Comparison of ENCODE assay signal across 24 mouse cellular contexts in the genomic region with DNA sequence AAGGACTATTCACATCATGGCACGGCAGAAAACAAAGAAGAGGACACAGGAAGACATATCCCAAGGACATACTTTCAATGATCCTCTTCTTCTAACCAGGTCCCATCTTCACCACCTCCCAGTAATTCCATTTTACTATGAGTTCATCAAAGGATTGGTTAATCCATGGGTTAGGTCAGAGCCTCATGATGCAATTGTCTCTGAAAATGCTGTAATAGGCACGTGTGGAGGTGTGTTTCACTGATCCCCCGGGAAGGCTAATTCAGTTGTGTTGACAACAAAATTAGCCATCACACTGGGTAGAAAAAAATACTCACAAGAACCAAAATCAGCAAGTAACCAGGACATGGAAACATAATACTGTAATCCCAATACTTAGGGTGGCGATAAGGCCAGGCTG. TPM values are rescaled to one million over a fixed set of nuclear protein-coding genes. Genes with fewer than 3 reads are reported as not detected.
DNase-seq lines count a peak whose midpoint lies in the region; ATAC-seq and TF ChIP-seq lines count a peak whose summit lies in the region.
"Had no signal": no experiment of that assay in that cellular context is flagged by ENCODE, and none has a peak within 500 bp of the region (broad histone marks: within the 10 kb centered on the region; RNA-seq: fewer than 3 reads in every experiment).

No protein-coding gene starts in this region.

- ATAC-seq in liver, postnatal 0 days: peak; percentile 31; the same call in 1 of the 2 replicates
- no peak for ATAC-seq in liver, embryonic 11.5 days (replicated peaks; ENCODE audit: low FRiP score)
- no peak for ATAC-seq in intestine, embryonic 16.5 days
- ATAC-seq: activated CD4-positive, CD25-positive, alpha-beta regulatory T cell, adult 4 months; forebrain, embryonic 14.5 days; hindbrain, postnatal 0 days; Patski had no signal

- H3K36me3 ChIP-seq in liver, postnatal 0 days (replicated peaks; ENCODE audit: insufficient read depth, low read length): peaks cover 30% of the 10 kb centered on the region
- H3K36me3 ChIP-seq in liver, embryonic 11.5 days (ENCODE audit: control insufficient read depth, insufficient read depth, low read length): peaks cover 24% of the 10 kb centered on the region
- peaks cover 6% of the 10 kb centered on the region; the same call in 1 of the 2 replicates for H3K36me3 ChIP-seq in macrophage (ENCODE audit: inconsistent target)
- no peaks in the 10 kb centered on the region for H3K36me3 ChIP-seq in intestine, embryonic 16.5 days (ENCODE audit: control insufficient read depth, insufficient read depth, low read length)

- H3K4me1 ChIP-seq in liver, postnatal 0 days (ENCODE audit: insufficient read depth): peaks cover 54% of the 10 kb centered on the region
- H3K4me1 ChIP-seq in liver, embryonic 11.5 days (replicated peaks; ENCODE audit: control insufficient read depth, insufficient read depth, low read length): peaks cover 27% of the 10 kb centered on the region
- H3K4me1 ChIP-seq in intestine, embryonic 16.5 days (ENCODE audit: control insufficient read depth, insufficient read depth, low read length): peaks cover 23% of the 10 kb centered on the region

- DNase-seq in liver, postnatal 0 days: no peak
- no peak for DNase-seq in liver, embryonic 11.5 days (ENCODE audit: low spot score)
- peak; percentile 46 for DNase-seq in MN1 (ENCODE audit: low spot score)
- no peak for DNase-seq in kidney, postnatal 10 days
- DNase-seq: adrenal gland, adult 2 months; adrenal gland, postnatal 25 days; cerebellum, adult 18-20 months; cerebellum, adult 9-11 months; heart, adult 2 months; heart, postnatal 14 days had no signal

- no peak overlapping the region for H3K4me2 ChIP-seq in liver, postnatal 0 days (ENCODE audit: low read depth, low read length)
- H3K4me2 ChIP-seq in liver, embryonic 11.5 days: no peak overlapping the region
- H3K4me2 ChIP-seq in intestine, embryonic 16.5 days (ENCODE audit: low read depth, low read length): no peak overlapping the region
- H3K4me2 ChIP-seq: heart, embryonic 11.5 days; heart, embryonic 15.5 days; hindbrain, embryonic 13.5 days had no signal

- H3K79me2 ChIP-seq in macrophage (ENCODE audit: inconsistent target): peaks cover 100% of the 10 kb centered on the region

- no peak for TF ChIP-seq EP300 in liver, postnatal 0 days (IDR thresholded peaks at IDR 0.05; ENCODE audit: low read depth)

- H3K27me3 ChIP-seq in liver, postnatal 0 days (ENCODE audit: insufficient read depth, low read length): no peaks in the 10 kb centered on the region
- no peaks in the 10 kb centered on the region for H3K27me3 ChIP-seq in liver, embryonic 11.5 days (replicated peaks; ENCODE audit: control insufficient read depth, insufficient read depth, low read length)
- no peaks in the 10 kb centered on the region for H3K27me3 ChIP-seq in intestine, embryonic 16.5 days (replicated peaks; ENCODE audit: control insufficient read depth, insufficient read depth, low read length)
- H3K27me3 ChIP-seq: heart, embryonic 15.5 days; hindbrain, embryonic 13.5 days; Patski had no signal

- no peak for TF ChIP-seq CTCF in liver, postnatal 0 days (IDR thresholded peaks at IDR 0.05; ENCODE audit: low read depth)

- H3K9ac ChIP-seq in liver, postnatal 0 days (replicated peaks): no peak overlapping the region
- H3K9ac ChIP-seq in liver, embryonic 11.5 days (ENCODE audit: low read depth, low read length): no peak overlapping the region
- no peak overlapping the region for H3K9ac ChIP-seq in intestine, embryonic 16.5 days (ENCODE audit: low read depth, low read length)
- H3K9ac ChIP-seq: heart, embryonic 15.5 days; hindbrain, embryonic 13.5 days had no signal

- H3K27ac ChIP-seq in liver, postnatal 0 days (ENCODE audit: low read depth): peak overlapping the region; percentile 45; the same call in 1 of the 2 replicates
- H3K27ac ChIP-seq in liver, embryonic 11.5 days (ENCODE audit: low read depth, low read length): no peak overlapping the region
- 0 out of 2 replicates have a peak overlapping the region, but pooled peaks have one; percentile 5 for H3K27ac ChIP-seq in macrophage
- no peak overlapping the region for H3K27ac ChIP-seq in intestine, embryonic 16.5 days (ENCODE audit: low read length)
- H3K27ac ChIP-seq: embryonic facial prominence, embryonic 10.5 days; forebrain, embryonic 10.5 days; heart, adult 2 months; heart, embryonic 15.5 days; hindbrain, embryonic 13.5 days; hindbrain, postnatal 0 days had no signal

- H3K9me3 ChIP-seq in liver, postnatal 0 days (ENCODE audit: low read length): no peaks in the 10 kb centered on the region
- no peaks in the 10 kb centered on the region for H3K9me3 ChIP-seq in liver, embryonic 11.5 days (ENCODE audit: control insufficient read depth, low read length)
- no peaks in the 10 kb centered on the region for H3K9me3 ChIP-seq in intestine, embryonic 16.5 days (ENCODE audit: control insufficient read depth, low read length)
- H3K9me3 ChIP-seq: embryonic facial prominence, embryonic 10.5 days; forebrain, embryonic 10.5 days; heart, embryonic 15.5 days; hindbrain, embryonic 13.5 days had no signal

- no peak overlapping the region for H3K4me3 ChIP-seq in liver, postnatal 0 days (ENCODE audit: low read depth, low read length)
- H3K4me3 ChIP-seq in liver, embryonic 11.5 days (ENCODE audit: low read depth, low read length): no peak overlapping the region
- no peak overlapping the region for H3K4me3 ChIP-seq in macrophage (ENCODE audit: inconsistent target)
- H3K4me3 ChIP-seq in intestine, embryonic 16.5 days (ENCODE audit: low read length): no peak overlapping the region
- H3K4me3 ChIP-seq: embryonic facial prominence, embryonic 10.5 days; forebrain, embryonic 10.5 days; heart, adult 2 months; heart, embryonic 15.5 days; hindbrain, embryonic 13.5 days had no signal

- WGBS in liver, postnatal 0 days (ENCODE audit: insufficient replicate concordance): 66% methylated on average over 4 of the region's 4 CpGs
- 80% methylated on average over 4 of the region's 4 CpGs for WGBS in liver, embryonic 11.5 days
- WGBS in macrophage (ENCODE audit: missing documents): 64% methylated on average over 4 of the region's 4 CpGs
- WGBS in intestine, embryonic 16.5 days: 85% methylated on average over 4 of the region's 4 CpGs

RNA-seq across cellular contexts. Expression of a gene that starts 5.6 kb away (rescaled TPM):
- 21.7 and 22.6 TPM in 2 replicates for polyA plus RNA-seq in liver, postnatal 0 days (2015; fragmentation: Nextera tagmentation; extraction: Ambion mirVana)
- polyA plus RNA-seq in liver, embryonic 11.5 days (2014; fragmentation: Nextera tagmentation; extraction: Ambion mirVana): 29.3 and 31.4 TPM in 2 replicates
- 100 to 1,000 TPM in 3 of 26 experiments, 10 to 100 TPM in 22, 1 to 10 TPM in 1; 9.4 to 105 (median 37.6) TPM for total RNA-seq in macrophage (2018; cell fraction: chromatin; rRNA removed)
- 10 to 100 TPM; 17.7 to 56.8 (median 37.1) TPM for total RNA-seq in macrophage (2018; cell fraction: cytosol; rRNA removed)
- 10 to 100 TPM; 15.4 to 88.8 (median 34.8) TPM for total RNA-seq in macrophage (2018; cell fraction: nucleus; rRNA removed)
- 32.2 to 37.7 TPM (median 33.4 TPM) in 3 replicates for polyA plus RNA-seq in macrophage (2018)
- 16.5 and 17.2 TPM in 2 replicates for polyA plus RNA-seq in intestine, embryonic 16.5 days (2015; fragmentation: Nextera tagmentation; extraction: Ambion mirVana)

RNA-seq across cellular contexts. Expression of a gene that starts 28.8 kb away (rescaled TPM):
- polyA plus RNA-seq in liver, postnatal 0 days (2015; fragmentation: Nextera tagmentation; extraction: Ambion mirVana): 101 and 105 TPM in 2 replicates
- polyA plus RNA-seq in liver, embryonic 11.5 days (2014; fragmentation: Nextera tagmentation; extraction: Ambion mirVana): 16.0 and 18.0 TPM in 2 replicates
- not detected for total RNA-seq in macrophage (2018; cell fraction: chromatin; rRNA removed)
- not detected for total RNA-seq in macrophage (2018; cell fraction: cytosol; rRNA removed)
- not detected for total RNA-seq in macrophage (2018; cell fraction: nucleus; rRNA removed)
- not detected in 3 replicates for polyA plus RNA-seq in macrophage (2018)
- polyA plus RNA-seq in intestine, embryonic 16.5 days (2015; fragmentation: Nextera tagmentation; extraction: Ambion mirVana): 65.6 and 72.2 TPM in 2 replicates
- total RNA-seq: gastrocnemius, adult 8-10 months; hematopoietic stem cell, adult 5-6 weeks; hindbrain, postnatal 0 days had no signal
- polyA plus RNA-seq: activated CD4-positive, CD25-positive, alpha-beta regulatory T cell, adult 4 months; C2C12; embryonic facial prominence, embryonic 10.5 days; forebrain, embryonic 10.5 days; forebrain, embryonic 14.5 days; hindbrain, embryonic 13.5 days; Patski had no signal

RNA-seq across cellular contexts. Expression of a gene that starts 32.2 kb away (rescaled TPM):
- not detected in 2 replicates for polyA plus RNA-seq in liver, postnatal 0 days (2015; fragmentation: Nextera tagmentation; extraction: Ambion mirVana)
- 2.7 TPM in 1 of 2 replicates, not detected in the other for polyA plus RNA-seq in liver, embryonic 11.5 days (2014; fragmentation: Nextera tagmentation; extraction: Ambion mirVana)
- 10 to 100 TPM in 19 of 26 experiments, 1 to 10 TPM in 7; 2.2 to 51.7 (median 19.7) TPM for total RNA-seq in macrophage (2018; cell fraction: chromatin; rRNA removed)
- total RNA-seq in macrophage (2018; cell fraction: cytosol; rRNA removed): 10 to 100 TPM in 1 of 26 experiments, 1 to 10 TPM in 24, under 1 TPM in 1; 0.75 to 11.8 (median 5.1) TPM
- total RNA-seq in macrophage (2018; cell fraction: nucleus; rRNA removed): 10 to 100 TPM in 16 of 26 experiments, 1 to 10 TPM in 9, under 1 TPM in 1; 0.99 to 31.2 (median 14.4) TPM
- polyA plus RNA-seq in macrophage (2018): 4.2 to 8.9 TPM in 2 of 3 replicates, not detected in the other
- not detected in 2 replicates for polyA plus RNA-seq in intestine, embryonic 16.5 days (2015; fragmentation: Nextera tagmentation; extraction: Ambion mirVana)
- total RNA-seq: adrenal gland, adult 2 months; adrenal gland, postnatal 25 days; heart, adult 2 months; heart, postnatal 14 days had no signal
- polyA plus RNA-seq: activated CD4-positive, CD25-positive, alpha-beta regulatory T cell, adult 4 months; heart, embryonic 15.5 days; hindbrain, postnatal 0 days had no signal

RNA-seq across cellular contexts. Expression of a gene that starts 52.9 kb away (rescaled TPM):
- 1.7 TPM in 2 replicates for polyA plus RNA-seq in liver, postnatal 0 days (2015; fragmentation: Nextera tagmentation; extraction: Ambion mirVana)
- polyA plus RNA-seq in liver, embryonic 11.5 days (2014; fragmentation: Nextera tagmentation; extraction: Ambion mirVana): 2.1 and 3.4 TPM in 2 replicates
- 100 to 1,000 TPM; 143 to 432 (median 230) TPM for total RNA-seq in macrophage (2018; cell fraction: chromatin; rRNA removed)
- 10 to 100 TPM; 31.1 to 84.7 (median 52.3) TPM for total RNA-seq in macrophage (2018; cell fraction: cytosol; rRNA removed)
- total RNA-seq in macrophage (2018; cell fraction: nucleus; rRNA removed): 100 to 1,000 TPM in 23 of 26 experiments, 10 to 100 TPM in 3; 82.0 to 320 (median 157) TPM
- 44.8 to 76.0 TPM (median 74.2 TPM) in 3 replicates for polyA plus RNA-seq in macrophage (2018)
- polyA plus RNA-seq in intestine, embryonic 16.5 days (2015; fragmentation: Nextera tagmentation; extraction: Ambion mirVana): 5.5 and 5.9 TPM in 2 replicates

Comparison
In these comparisons a context has a peak if more than half of its experiments do, and no peak if none do; other contexts are left out.
1. H3K27ac ChIP-seq: peak in liver, postnatal 0 days (single experiment) and macrophage (single experiment); none in liver, embryonic 11.5 days (single experiment) and intestine, embryonic 16.5 days (single experiment).
2. RNA of a gene that starts 28.8 kb away (polyA plus RNA-seq): 101 to 105 TPM in liver, postnatal 0 days, 65.6 to 72.2 TPM in intestine, embryonic 16.5 days and 16.0 to 18.0 TPM in liver, embryonic 11.5 days; not detected in macrophage; every median in the first group is over 10 times any median in the second.